Mouse (Mus musculus): ENCODE results near the gene Cd33. TPM values are rescaled to one million over a fixed set of nuclear protein-coding genes. Genes with fewer than 3 reads are reported as not detected.

The Cd33 gene
- polyA plus RNA-seq, 2 experiments: 2.9 to 3.0 TPM

GRCm38 (mm10) chr7:43554550-43554949, 10.3 kb upstream of the Cd33 start:
- no peak for ATAC-seq (ENCODE audit: low FRiP score, low read depth)
- DNase-seq (ENCODE audit: low spot score): peak; percentile 38
- Histone ChIP-seq H3K27me3 (ENCODE audit: control insufficient read depth, insufficient read depth, low read length) (no peaks in the 10 kb centered on the region), H3K9ac (ENCODE audit: low read depth, low read length, severe bottlenecking) (no peak overlapping the region), H3K4me1 (ENCODE audit: control insufficient read depth, insufficient read depth, low read length) (no peaks in the 10 kb centered on the region), H3K27ac (replicated peaks; ENCODE audit: low read depth, low read length) (no peak overlapping the region), H3K36me3 (ENCODE audit: control insufficient read depth, insufficient read depth, low read length) (no peaks in the 10 kb centered on the region), H3K9me3 (ENCODE audit: control insufficient read depth, low read length) (no peaks in the 10 kb centered on the region), H3K4me2 (replicated peaks; ENCODE audit: low read depth, low read length, severe bottlenecking) (no peak overlapping the region), H3K4me3 (replicated peaks; ENCODE audit: low read length) (no peak overlapping the region)
- 49% methylated on average over 3 of the region's 3 CpGs for whole genome bisulfite sequencing
- no peak for TF ChIP-seq POLR2A (IDR thresholded peaks at IDR 0.05; ENCODE audit: borderline replicate concordance, extremely low read depth, insufficient read depth, insufficient read length)

GRCm38 (mm10) chr7:43553153-43553552, 8.9 kb upstream of the Cd33 start:
- ATAC-seq (ENCODE audit: low FRiP score, low read depth): no peak
- H3K4me1 ChIP-seq (ENCODE audit: control insufficient read depth, insufficient read depth, low read length): no peaks in the 10 kb centered on the region
- no peak overlapping the region for H3K9ac ChIP-seq (ENCODE audit: low read depth, low read length, severe bottlenecking)
- TF ChIP-seq POLR2A (IDR thresholded peaks at IDR 0.05; ENCODE audit: borderline replicate concordance, extremely low read depth, insufficient read depth, insufficient read length): no peak
- H3K27ac ChIP-seq (replicated peaks; ENCODE audit: low read depth, low read length): no peak overlapping the region
- no peak overlapping the region for H3K4me3 ChIP-seq (replicated peaks; ENCODE audit: low read length)
- H3K4me2 ChIP-seq (replicated peaks; ENCODE audit: low read depth, low read length, severe bottlenecking): no peak overlapping the region
- no peak for DNase-seq (ENCODE audit: low spot score)
- H3K36me3 ChIP-seq (ENCODE audit: control insufficient read depth, insufficient read depth, low read length): no peaks in the 10 kb centered on the region
- no peaks in the 10 kb centered on the region for H3K9me3 ChIP-seq (ENCODE audit: control insufficient read depth, low read length)
- H3K27me3 ChIP-seq (ENCODE audit: control insufficient read depth, insufficient read depth, low read length): no peaks in the 10 kb centered on the region
- WGBS: 72% methylated on average over 4 of the region's 4 CpGs

- no peak for ATAC-seq (ENCODE audit: low FRiP score, low read depth)
- 82% methylated on average over 4 of the region's 4 CpGs for WGBS
- Histone ChIP-seq H3K27me3 (ENCODE audit: control insufficient read depth, insufficient read depth, low read length) (no peaks in the 10 kb centered on the region), H3K36me3 (ENCODE audit: control insufficient read depth, insufficient read depth, low read length) (no peaks in the 10 kb centered on the region), H3K4me2 (replicated peaks; ENCODE audit: low read depth, low read length, severe bottlenecking) (no peak overlapping the region), H3K9ac (ENCODE audit: low read depth, low read length, severe bottlenecking) (no peak overlapping the region), H3K4me3 (replicated peaks; ENCODE audit: low read length) (no peak overlapping the region), H3K4me1 (ENCODE audit: control insufficient read depth, insufficient read depth, low read length) (no peaks in the 10 kb centered on the region), H3K9me3 (ENCODE audit: control insufficient read depth, low read length) (no peaks in the 10 kb centered on the region), H3K27ac (replicated peaks; ENCODE audit: low read depth, low read length) (no peak overlapping the region)
- no peak for DNase-seq (ENCODE audit: low spot score)
- TF ChIP-seq POLR2A (IDR thresholded peaks at IDR 0.05; ENCODE audit: borderline replicate concordance, extremely low read depth, insufficient read depth, insufficient read length): no peak
These were observed 4.0 kb upstream of the Cd33 start for GRCm38 (mm10) chr7:43548206-43548605.

GRCm38 (mm10) chr7:43547666-43548065, 3.4 kb upstream of the Cd33 start:
- Histone ChIP-seq H3K9ac (ENCODE audit: low read depth, low read length, severe bottlenecking) (no peak overlapping the region), H3K36me3 (ENCODE audit: control insufficient read depth, insufficient read depth, low read length) (no peaks in the 10 kb centered on the region), H3K4me2 (replicated peaks; ENCODE audit: low read depth, low read length, severe bottlenecking) (no peak overlapping the region), H3K4me3 (replicated peaks; ENCODE audit: low read length) (no peak overlapping the region), H3K9me3 (ENCODE audit: control insufficient read depth, low read length) (no peaks in the 10 kb centered on the region), H3K27me3 (ENCODE audit: control insufficient read depth, insufficient read depth, low read length) (no peaks in the 10 kb centered on the region), H3K4me1 (ENCODE audit: control insufficient read depth, insufficient read depth, low read length) (no peaks in the 10 kb centered on the region), H3K27ac (replicated peaks; ENCODE audit: low read depth, low read length) (no peak overlapping the region)
- DNase-seq (ENCODE audit: low spot score): no peak
- no peak for TF ChIP-seq POLR2A (IDR thresholded peaks at IDR 0.05; ENCODE audit: borderline replicate concordance, extremely low read depth, insufficient read depth, insufficient read length)
- 27% methylated on average over 5 of the region's 5 CpGs for WGBS
- ATAC-seq (ENCODE audit: low FRiP score, low read depth): no peak

- Histone ChIP-seq H3K4me2 (replicated peaks; ENCODE audit: low read depth, low read length, severe bottlenecking) (no peak overlapping the region), H3K4me3 (replicated peaks; ENCODE audit: low read length) (no peak overlapping the region), H3K9me3 (ENCODE audit: control insufficient read depth, low read length) (no peaks in the 10 kb centered on the region), H3K27ac (replicated peaks; ENCODE audit: low read depth, low read length) (no peak overlapping the region), H3K9ac (ENCODE audit: low read depth, low read length, severe bottlenecking) (no peak overlapping the region), H3K36me3 (ENCODE audit: control insufficient read depth, insufficient read depth, low read length) (no peaks in the 10 kb centered on the region), H3K4me1 (ENCODE audit: control insufficient read depth, insufficient read depth, low read length) (no peaks in the 10 kb centered on the region), H3K27me3 (ENCODE audit: control insufficient read depth, insufficient read depth, low read length) (no peaks in the 10 kb centered on the region)
- ATAC-seq (ENCODE audit: low FRiP score, low read depth) (no peak), DNase-seq (ENCODE audit: low spot score) (no peak)
- TF ChIP-seq POLR2A (IDR thresholded peaks at IDR 0.05; ENCODE audit: borderline replicate concordance, extremely low read depth, insufficient read depth, insufficient read length): no peak
- 58% methylated on average over 7 of the region's 7 CpGs for WGBS
These were observed 1.7 kb upstream of the Cd33 start for GRCm38 (mm10) chr7:43545656-43546545.

All from limb, embryonic 14.5 days (tissue).